Mouse (Mus musculus): ENCODE data around the gene Gm16253. TPM values are rescaled to one million over a fixed set of nuclear protein-coding genes. Genes with fewer than 3 reads are reported as not detected.

Gene Gm16253
- polyA plus RNA-seq, 1 experiment, result 0.20 TPM

DNA sequence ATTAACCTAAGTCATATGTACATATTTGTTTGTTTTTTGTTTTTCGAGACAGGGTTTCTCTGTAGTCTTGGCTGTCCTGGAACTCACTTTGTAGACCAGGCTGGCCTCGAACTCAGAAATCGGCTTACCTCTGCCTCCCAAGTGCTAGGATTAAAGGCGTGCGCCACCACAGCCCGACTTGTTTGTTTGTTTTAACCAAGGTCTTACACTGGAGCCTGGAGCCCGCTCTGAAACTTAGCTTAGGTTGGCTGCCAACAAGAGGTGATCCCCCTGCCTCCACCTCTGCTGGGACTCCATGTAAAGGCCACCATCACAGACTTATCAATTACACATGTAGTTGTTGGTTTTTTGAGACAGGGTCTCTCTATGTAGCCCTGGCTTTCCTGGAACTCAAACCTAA lies 28.0 kb upstream of the Gm16253 start:
- Histone ChIP-seq H3K36me3 (ENCODE audit: control insufficient read depth, insufficient read depth) (no peaks in the 10 kb centered on the region), H3K79me2 (ENCODE audit: control insufficient read depth, insufficient read depth) (no peaks in the 10 kb centered on the region), H3K4me3 (ENCODE audit: insufficient read depth, poor library complexity, severe bottlenecking) (no peak overlapping the region), H3ac (ENCODE audit: control insufficient read depth, insufficient read length, low read depth) (no peak overlapping the region), H3K79me3 (ENCODE audit: low read depth) (no peaks in the 10 kb centered on the region), H3K27me3 (ENCODE audit: control insufficient read depth, insufficient read depth, insufficient read length) (no peaks in the 10 kb centered on the region)
- no peak for TF ChIP-seq FOSL1 (IDR thresholded peaks at IDR 0.05; ENCODE audit: insufficient read depth, low read length, poor library complexity, severe bottlenecking)

DNA sequence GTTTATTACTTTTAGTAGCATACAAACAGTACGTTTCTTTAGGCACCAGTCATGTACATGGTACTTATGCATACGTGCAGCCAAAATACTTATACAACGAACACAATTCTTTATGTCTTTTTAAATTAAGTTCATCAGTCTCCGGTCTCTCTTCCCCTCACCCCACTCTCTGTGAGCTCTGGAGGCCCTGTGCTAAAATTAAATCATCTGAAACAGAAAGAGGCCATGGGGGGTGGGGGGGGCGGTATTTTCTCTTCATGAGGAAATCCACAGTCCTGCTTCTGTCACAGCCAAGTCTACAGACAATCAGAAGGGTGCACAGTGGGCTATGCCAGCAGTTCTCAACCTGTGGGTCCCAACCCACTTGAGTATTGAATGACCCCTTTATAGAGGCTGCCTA lies 27.4 kb upstream of the Gm16253 start:
- Histone ChIP-seq H3K4me3 (ENCODE audit: insufficient read depth, poor library complexity, severe bottlenecking) (no peak overlapping the region), H3K27me3 (ENCODE audit: control insufficient read depth, insufficient read depth, insufficient read length) (no peaks in the 10 kb centered on the region), H3K36me3 (ENCODE audit: control insufficient read depth, insufficient read depth) (no peaks in the 10 kb centered on the region), H3K79me2 (ENCODE audit: control insufficient read depth, insufficient read depth) (no peaks in the 10 kb centered on the region), H3ac (ENCODE audit: control insufficient read depth, insufficient read length, low read depth) (no peak overlapping the region), H3K79me3 (ENCODE audit: low read depth) (no peaks in the 10 kb centered on the region)
- no peak for TF ChIP-seq CTCF (IDR thresholded peaks at IDR 0.05; ENCODE audit: control insufficient read depth, insufficient read depth, insufficient read length)
- no peak for TF ChIP-seq MYOD1 (IDR thresholded peaks at IDR 0.05; ENCODE audit: control insufficient read depth, insufficient read length, low read depth)
- TF ChIP-seq CEBPB (IDR thresholded peaks at IDR 0.05; ENCODE audit: low read depth), result no peak
- TF ChIP-seq MAX (IDR thresholded peaks at IDR 0.05), result no peak
- no peak for TF ChIP-seq FOSL1 (IDR thresholded peaks at IDR 0.05; ENCODE audit: insufficient read depth, low read length, poor library complexity, severe bottlenecking)
- no peak for TF ChIP-seq USF1 (IDR thresholded peaks at IDR 0.05; ENCODE audit: low read depth)

DNA sequence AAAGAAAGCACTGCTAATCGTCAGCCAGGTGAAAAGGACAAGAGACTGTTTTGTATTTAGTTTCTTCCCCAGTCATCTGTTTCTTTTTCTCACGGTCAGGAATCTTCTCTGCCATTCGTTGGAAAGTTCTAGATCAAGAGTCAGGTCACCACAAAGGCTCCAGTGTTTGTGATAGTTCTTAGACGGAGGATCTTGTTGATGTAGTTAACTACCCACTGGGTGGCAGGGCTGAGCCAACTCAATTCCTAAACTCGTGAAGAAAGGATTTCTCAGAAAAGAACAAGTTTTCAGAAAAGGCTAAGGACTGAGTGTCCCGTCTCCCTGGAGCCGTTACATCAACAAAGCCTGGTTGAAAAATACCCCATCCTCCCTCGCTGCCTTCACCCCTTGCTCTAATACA lies 25.6 kb upstream of the Gm16253 start:
- H3K4me3 ChIP-seq (ENCODE audit: insufficient read depth, poor library complexity, severe bottlenecking), result no peak overlapping the region
- H3K79me3 ChIP-seq (ENCODE audit: low read depth), result no peaks in the 10 kb centered on the region
- no peak for TF ChIP-seq MYOG (IDR thresholded peaks at IDR 0.05; ENCODE audit: control insufficient read depth, extremely low read depth, insufficient read length)
- no peak for TF ChIP-seq CTCF (IDR thresholded peaks at IDR 0.05; ENCODE audit: control insufficient read depth, insufficient read depth, insufficient read length)
- TF ChIP-seq MYOD1 (IDR thresholded peaks at IDR 0.05; ENCODE audit: control insufficient read depth, insufficient read length, low read depth), result no peak
- TF ChIP-seq USF1 (IDR thresholded peaks at IDR 0.05; ENCODE audit: low read depth), result no peak
- no peak for TF ChIP-seq CEBPB (IDR thresholded peaks at IDR 0.05; ENCODE audit: low read depth)
- no peaks in the 10 kb centered on the region for H3K36me3 ChIP-seq (ENCODE audit: control insufficient read depth, insufficient read depth)
- no peaks in the 10 kb centered on the region for H3K79me2 ChIP-seq (ENCODE audit: control insufficient read depth, insufficient read depth)
- no peaks in the 10 kb centered on the region for H3K27me3 ChIP-seq (ENCODE audit: control insufficient read depth, insufficient read depth, insufficient read length)
- peak overlapping the region; percentile 18 for H3ac ChIP-seq (ENCODE audit: control insufficient read depth, insufficient read length, low read depth)

DNA sequence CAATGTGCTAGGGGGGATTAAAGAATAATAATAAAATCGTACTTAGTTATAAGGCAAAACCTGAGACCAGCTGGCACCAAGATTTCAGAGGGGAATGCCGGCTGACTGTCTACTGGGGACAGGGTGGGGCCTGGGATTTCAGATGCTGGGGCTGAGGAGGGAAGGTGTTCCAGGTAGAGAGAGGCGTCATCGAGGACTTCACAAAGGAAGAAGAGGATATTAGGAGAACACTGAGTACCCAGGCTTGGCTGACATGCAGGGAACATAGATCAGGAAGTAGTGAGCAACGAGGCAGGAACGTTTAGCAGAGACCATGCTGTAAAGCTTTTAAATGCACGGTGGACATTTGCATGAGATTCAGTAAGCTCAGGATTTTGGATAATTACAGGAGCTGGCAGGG lies 24.9 kb upstream of the Gm16253 start:
- no peak for TF ChIP-seq MYOG (IDR thresholded peaks at IDR 0.05; ENCODE audit: control insufficient read depth, extremely low read depth, insufficient read length)
- TF ChIP-seq MAX (IDR thresholded peaks at IDR 0.05), result no peak
- TF ChIP-seq CEBPB (IDR thresholded peaks at IDR 0.05; ENCODE audit: low read depth), result no peak
- TF ChIP-seq MYOD1 (IDR thresholded peaks at IDR 0.05; ENCODE audit: control insufficient read depth, insufficient read length, low read depth), result no peak
- no peak for TF ChIP-seq CTCF (IDR thresholded peaks at IDR 0.05; ENCODE audit: control insufficient read depth, insufficient read depth, insufficient read length)
- TF ChIP-seq USF1 (IDR thresholded peaks at IDR 0.05; ENCODE audit: low read depth), result no peak
- TF ChIP-seq FOSL1 (IDR thresholded peaks at IDR 0.05; ENCODE audit: insufficient read depth, low read length, poor library complexity, severe bottlenecking), result no peak
- no peaks in the 10 kb centered on the region for H3K36me3 ChIP-seq (ENCODE audit: control insufficient read depth, insufficient read depth)

DNA sequence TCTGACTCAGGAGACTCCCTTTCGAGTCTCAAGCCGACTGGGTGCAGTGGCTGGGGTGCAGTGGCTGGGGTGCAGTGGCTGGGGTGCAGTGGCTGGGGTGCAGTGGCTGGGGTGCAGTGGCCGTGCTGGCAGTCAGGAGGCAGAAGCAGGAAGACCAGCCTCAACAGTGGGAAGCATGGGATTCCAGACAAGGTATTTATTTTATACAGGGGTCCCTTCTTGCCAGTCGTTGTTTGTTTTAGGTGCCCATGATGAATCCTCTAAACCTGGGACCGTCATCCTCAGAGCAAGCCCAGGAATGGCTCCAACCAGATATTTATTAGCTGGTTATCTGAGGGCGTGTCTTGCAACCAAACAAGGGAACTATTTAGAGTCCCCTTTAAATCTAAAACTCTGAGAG lies 23.2 kb upstream of the Gm16253 start:
- H3K79me2 ChIP-seq (ENCODE audit: control insufficient read depth, insufficient read depth), result no peaks in the 10 kb centered on the region
- TF ChIP-seq MYOG (IDR thresholded peaks at IDR 0.05; ENCODE audit: control insufficient read depth, extremely low read depth, insufficient read length) (no peak), USF1 (IDR thresholded peaks at IDR 0.05; ENCODE audit: low read depth) (no peak), CEBPB (IDR thresholded peaks at IDR 0.05; ENCODE audit: low read depth) (no peak), MYOD1 (IDR thresholded peaks at IDR 0.05; ENCODE audit: control insufficient read depth, insufficient read length, low read depth) (no peak), MAX (IDR thresholded peaks at IDR 0.05) (no peak), CTCF (IDR thresholded peaks at IDR 0.05; ENCODE audit: control insufficient read depth, insufficient read depth, insufficient read length) (no peak), FOSL1 (IDR thresholded peaks at IDR 0.05; ENCODE audit: insufficient read depth, low read length, poor library complexity, severe bottlenecking) (no peak)
- no peaks in the 10 kb centered on the region for H3K27me3 ChIP-seq (ENCODE audit: control insufficient read depth, insufficient read depth, insufficient read length)

More for the DNA sequence above, 24.9 kb upstream of the Gm16253 start:
- Histone ChIP-seq H3K79me3 (ENCODE audit: low read depth) (no peaks in the 10 kb centered on the region), H3K79me2 (ENCODE audit: control insufficient read depth, insufficient read depth) (no peaks in the 10 kb centered on the region), H3K27me3 (ENCODE audit: control insufficient read depth, insufficient read depth, insufficient read length) (no peaks in the 10 kb centered on the region), H3ac (ENCODE audit: control insufficient read depth, insufficient read length, low read depth) (no peak overlapping the region), H3K4me3 (ENCODE audit: insufficient read depth, poor library complexity, severe bottlenecking) (no peak overlapping the region)

DNA sequence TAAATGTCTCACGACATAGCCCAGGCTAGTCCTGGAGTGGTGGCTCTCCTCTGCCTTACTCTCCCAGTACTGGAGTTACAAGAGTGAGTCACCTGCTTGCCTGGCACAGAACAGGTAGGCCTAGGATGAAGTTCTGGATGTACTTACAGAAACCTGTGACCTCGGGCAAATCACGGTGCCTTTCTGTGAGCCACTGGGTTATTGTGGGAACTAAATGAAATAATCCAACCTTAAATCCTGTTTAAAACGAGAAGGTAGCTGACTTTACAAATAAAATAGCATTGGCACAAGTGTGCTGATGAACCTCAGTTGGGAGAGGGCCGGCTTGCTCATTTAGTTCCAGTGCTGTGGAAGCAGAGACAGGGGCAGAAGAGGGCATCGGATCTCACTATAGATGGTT lies 22.5 kb upstream of the Gm16253 start:
- H3K79me2 ChIP-seq (ENCODE audit: control insufficient read depth, insufficient read depth), result no peaks in the 10 kb centered on the region
- TF ChIP-seq USF1 (IDR thresholded peaks at IDR 0.05; ENCODE audit: low read depth) (no peak), MAX (IDR thresholded peaks at IDR 0.05) (no peak), FOSL1 (IDR thresholded peaks at IDR 0.05; ENCODE audit: insufficient read depth, low read length, poor library complexity, severe bottlenecking) (no peak), MYOD1 (IDR thresholded peaks at IDR 0.05; ENCODE audit: control insufficient read depth, insufficient read length, low read depth) (no peak), CEBPB (IDR thresholded peaks at IDR 0.05; ENCODE audit: low read depth) (no peak), CTCF (IDR thresholded peaks at IDR 0.05; ENCODE audit: control insufficient read depth, insufficient read depth, insufficient read length) (no peak), MYOG (IDR thresholded peaks at IDR 0.05; ENCODE audit: control insufficient read depth, extremely low read depth, insufficient read length) (no peak)
- no peak overlapping the region for H3K4me3 ChIP-seq (ENCODE audit: insufficient read depth, poor library complexity, severe bottlenecking)
- no peaks in the 10 kb centered on the region for H3K79me3 ChIP-seq (ENCODE audit: low read depth)
- no peaks in the 10 kb centered on the region for H3K27me3 ChIP-seq (ENCODE audit: control insufficient read depth, insufficient read depth, insufficient read length)
- no peaks in the 10 kb centered on the region for H3K36me3 ChIP-seq (ENCODE audit: control insufficient read depth, insufficient read depth)
- no peak overlapping the region for H3ac ChIP-seq (ENCODE audit: control insufficient read depth, insufficient read length, low read depth)

More for the DNA sequence above, 23.2 kb upstream of the Gm16253 start:
- H3K36me3 ChIP-seq (ENCODE audit: control insufficient read depth, insufficient read depth), result no peaks in the 10 kb centered on the region
- no peak overlapping the region for H3K4me3 ChIP-seq (ENCODE audit: insufficient read depth, poor library complexity, severe bottlenecking)
- H3K79me3 ChIP-seq (ENCODE audit: low read depth), result no peaks in the 10 kb centered on the region
- H3ac ChIP-seq (ENCODE audit: control insufficient read depth, insufficient read length, low read depth), result no peak overlapping the region
